Comparison of ENCODE assay signal across 18 mouse cellular contexts in genomic region chr14:122684811-122685210, GRCm38 (mm10).
A peak's percentile ranks its signal among the peaks of the same experiment; 100 is the strongest.
DNase-seq lines count a peak whose midpoint lies in the region; ATAC-seq and TF ChIP-seq lines count a peak whose summit lies in the region.
"Had no signal": no experiment of that assay in that cellular context is flagged by ENCODE, and none has a peak within 500 bp of the region (broad histone marks: within the 10 kb centered on the region; RNA-seq: fewer than 3 reads in every experiment).

No protein-coding gene starts in this region.

- WGBS in forebrain, embryonic 12.5 days: 35% methylated on average over 2 of the region's 2 CpGs
- WGBS in forebrain, embryonic 11.5 days: 59% methylated on average over 2 of the region's 2 CpGs
- 45% methylated on average over 2 of the region's 2 CpGs for WGBS in neural tube, embryonic 12.5 days
- WGBS in hindbrain, postnatal 0 days: 14% methylated on average over 2 of the region's 2 CpGs

- DNase-seq in forebrain, embryonic 11.5 days (ENCODE audit: low spot score): no peak
- DNase-seq in neural tube, embryonic 10.5 days (ENCODE audit: extremely low spot score, low spot score): no peak
- peak; percentile 82 for DNase-seq in hindbrain, postnatal 0 days (ENCODE audit: low spot score)
- DNase-seq in retina, postnatal 7 days (ENCODE audit: low read depth, low spot score): peak; percentile 8
- no peak for DNase-seq in right cerebral cortex, adult 2 months (ENCODE audit: low spot score in 2 of 2)
- DNase-seq in yolk sac, embryonic 10.5 days (ENCODE audit: low spot score): no peak
- DNase-seq: adrenal gland, postnatal 10 days; kidney, postnatal 25 days; liver, embryonic 13.5 days; right cerebral cortex, postnatal 25 days; thymus, postnatal 14 days had no signal

- TF ChIP-seq CTCF in hindbrain, postnatal 0 days (IDR thresholded peaks at IDR 0.05; ENCODE audit: low read depth): no peak

- ATAC-seq in forebrain, embryonic 12.5 days (ENCODE audit: low FRiP score): peak; percentile 50; the same call in 1 of the 2 replicates
- no peak; the same call in 1 of the 2 replicates for ATAC-seq in forebrain, embryonic 11.5 days (replicated peaks; ENCODE audit: low FRiP score)
- ATAC-seq in neural tube, embryonic 12.5 days (ENCODE audit: low FRiP score, low read depth): 0 out of 2 replicates have a peak, but pooled peaks have one; percentile 66
- peak; percentile 75 for ATAC-seq in hindbrain, postnatal 0 days
- ATAC-seq: inflammation-experienced regulatory T-cells, adult 6 months had no signal

- peaks cover 22% of the 10 kb centered on the region for H3K4me1 ChIP-seq in forebrain, embryonic 12.5 days
- no peaks in the 10 kb centered on the region for H3K4me1 ChIP-seq in forebrain, embryonic 11.5 days (replicated peaks; ENCODE audit: control insufficient read depth, insufficient read depth, low read length)
- no peaks in the 10 kb centered on the region for H3K4me1 ChIP-seq in neural tube, embryonic 12.5 days
- H3K4me1 ChIP-seq in hindbrain, postnatal 0 days (ENCODE audit: insufficient read depth, low read length): no peaks in the 10 kb centered on the region; the same call in 1 of the 2 replicates
- H3K4me1 ChIP-seq: liver, embryonic 13.5 days had no signal

- no peak overlapping the region for H3K9ac ChIP-seq in forebrain, embryonic 12.5 days
- no peak overlapping the region for H3K9ac ChIP-seq in forebrain, embryonic 11.5 days (ENCODE audit: low read length)
- H3K9ac ChIP-seq in neural tube, embryonic 12.5 days: no peak overlapping the region
- H3K9ac ChIP-seq in hindbrain, postnatal 0 days (replicated peaks; ENCODE audit: low read length): no peak overlapping the region
- H3K9ac ChIP-seq: embryonic facial prominence, embryonic 13.5 days; heart, embryonic 12.5 days; liver, embryonic 13.5 days had no signal

- H3K27me3 ChIP-seq in forebrain, embryonic 12.5 days: no peaks in the 10 kb centered on the region
- H3K27me3 ChIP-seq in forebrain, embryonic 11.5 days (ENCODE audit: control insufficient read depth, insufficient read depth, low read length): no peaks in the 10 kb centered on the region
- no peaks in the 10 kb centered on the region for H3K27me3 ChIP-seq in neural tube, embryonic 12.5 days (replicated peaks)
- no peaks in the 10 kb centered on the region for H3K27me3 ChIP-seq in hindbrain, postnatal 0 days (ENCODE audit: insufficient read depth, low read length)
- H3K27me3 ChIP-seq: embryonic facial prominence, embryonic 13.5 days; heart, embryonic 12.5 days; liver, embryonic 13.5 days had no signal

- H3K36me3 ChIP-seq in forebrain, embryonic 12.5 days (replicated peaks): no peaks in the 10 kb centered on the region
- H3K36me3 ChIP-seq in forebrain, embryonic 11.5 days (ENCODE audit: control insufficient read depth, insufficient read depth, low read length): no peaks in the 10 kb centered on the region
- no peaks in the 10 kb centered on the region for H3K36me3 ChIP-seq in neural tube, embryonic 12.5 days
- no peaks in the 10 kb centered on the region for H3K36me3 ChIP-seq in hindbrain, postnatal 0 days (ENCODE audit: insufficient read depth, low read length)
- H3K36me3 ChIP-seq: embryonic facial prominence, embryonic 13.5 days; heart, embryonic 12.5 days; liver, embryonic 13.5 days had no signal

- no peaks in the 10 kb centered on the region for H3K9me3 ChIP-seq in forebrain, embryonic 12.5 days
- no peaks in the 10 kb centered on the region for H3K9me3 ChIP-seq in forebrain, embryonic 11.5 days (ENCODE audit: control insufficient read depth, low read length)
- H3K9me3 ChIP-seq in neural tube, embryonic 12.5 days: no peaks in the 10 kb centered on the region
- H3K9me3 ChIP-seq in hindbrain, postnatal 0 days (ENCODE audit: low read length): no peaks in the 10 kb centered on the region
- H3K9me3 ChIP-seq: embryonic facial prominence, embryonic 13.5 days; heart, embryonic 12.5 days; liver, embryonic 13.5 days had no signal

- no peak overlapping the region for H3K4me2 ChIP-seq in forebrain, embryonic 12.5 days
- H3K4me2 ChIP-seq in forebrain, embryonic 11.5 days (ENCODE audit: low read depth, low read length, severe bottlenecking): no peak overlapping the region
- no peak overlapping the region for H3K4me2 ChIP-seq in neural tube, embryonic 12.5 days (replicated peaks)
- H3K4me2 ChIP-seq in hindbrain, postnatal 0 days (ENCODE audit: low read depth, low read length): no peak overlapping the region
- H3K4me2 ChIP-seq: embryonic facial prominence, embryonic 13.5 days; heart, embryonic 12.5 days; liver, embryonic 13.5 days had no signal

- no peak overlapping the region for H3K4me3 ChIP-seq in forebrain, embryonic 12.5 days (replicated peaks)
- H3K4me3 ChIP-seq in forebrain, embryonic 11.5 days (ENCODE audit: low read depth, low read length): no peak overlapping the region
- no peak overlapping the region for H3K4me3 ChIP-seq in neural tube, embryonic 12.5 days
- H3K4me3 ChIP-seq in hindbrain, postnatal 0 days (ENCODE audit: low read length): no peak overlapping the region
- H3K4me3 ChIP-seq: embryonic facial prominence, embryonic 13.5 days; heart, embryonic 12.5 days; liver, embryonic 13.5 days; myocyte had no signal

- H3K27ac ChIP-seq in forebrain, embryonic 12.5 days: no peak overlapping the region
- no peak overlapping the region for H3K27ac ChIP-seq in forebrain, embryonic 11.5 days (ENCODE audit: low read depth, low read length)
- no peak overlapping the region for H3K27ac ChIP-seq in neural tube, embryonic 12.5 days
- peak overlapping the region; percentile 58; the same call in 1 of the 2 replicates for H3K27ac ChIP-seq in hindbrain, postnatal 0 days
- H3K27ac ChIP-seq: embryonic facial prominence, embryonic 13.5 days; liver, embryonic 13.5 days; macrophage had no signal

Comparison
In these comparisons a context has a peak if more than half of its experiments do, and no peak if none do; other contexts are left out.
1. DNase-seq: peak in hindbrain, postnatal 0 days (single experiment) and retina, postnatal 7 days (single experiment); none in forebrain, embryonic 11.5 days (single experiment), neural tube, embryonic 10.5 days (single experiment), right cerebral cortex, adult 2 months (0 of 2) and yolk sac, embryonic 10.5 days (single experiment).